Mouse (Mus musculus): Measurements from ENCODE around the gene Rabep1.

DNA sequence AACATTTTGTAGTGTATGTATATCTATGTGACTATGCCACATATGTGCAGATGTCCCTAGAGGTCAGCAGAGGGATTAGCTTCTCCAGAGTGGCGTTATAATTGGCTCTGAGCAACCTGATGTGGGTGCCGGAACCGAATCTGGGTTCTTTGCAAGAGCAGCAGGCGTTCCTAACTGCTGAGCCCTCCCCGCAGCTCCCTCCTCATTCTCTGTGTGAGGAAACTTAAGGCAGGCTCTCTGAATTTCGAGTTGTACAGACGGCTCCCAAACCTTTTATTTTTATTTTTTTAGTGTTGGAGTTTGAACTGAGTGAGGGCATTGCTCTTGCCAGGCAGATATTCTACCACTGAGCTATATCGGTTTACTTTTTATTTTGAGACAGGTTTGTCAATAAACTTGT is 29.5 kb upstream of the Rabep1 start:
- TF ChIP-seq CTCF (IDR thresholded peaks at IDR 0.05; ENCODE audit: low read depth) = no peak
- TF ChIP-seq EP300 (IDR thresholded peaks at IDR 0.05; ENCODE audit: low read depth) = no peak
